Mouse (Mus musculus) gastrocnemius, postnatal 14 days (tissue): ENCODE measurements around the gene Togaram2. TPM values are rescaled to one million over a fixed set of nuclear protein-coding genes. Genes with fewer than 3 reads are reported as not detected.
"Not testable (repeated sequence)": the region's sequence is repeated elsewhere in the genome, so short reads cannot be mapped to it uniquely, and the experiment has no call there.

Experiments
- DNase-seq: peaks from one replicate; pipeline ENCODE4 v3.0.0; 2021; ENCODE audit warnings: mixed read lengths
- intact Hi-C: fragments of 180-260 bp; cut with DNase I; formaldehyde crosslinking; loops from one replicate; pipeline ENCODE4 v1.15.1; 2025; ENCODE audit warnings: low total_unique reads
- long read RNA-seq, 2 experiments: library from polyadenylated mRNA; stranded (forward); transcript quantifications; one replicate each; pipeline ENCODE4 v2.0.0; 2021
- total RNA-seq, 2 experiments: library from RNA; stranded (reverse); gene quantifications; 2 replicates each; pipeline ENCODE4 v1.2.3; 2021

Togaram2 gene
- total RNA-seq = 1 to 10 TPM in 1 of 2 experiments, under 1 TPM in 1; 0.82 to 1.1 TPM
- long read RNA-seq, experiment 1, partial matches to known transcripts = 0 of 2 reads
- long read RNA-seq, experiment 1, other reads (novel, unspliced or antisense) = 2 of 2 reads
- long read RNA-seq, experiment 2 = 0 reads

- intact Hi-C loops = no loop called here
- DNase-seq = no peak
Measured at GRCm38 (mm10) chr17:71673092-71673491, at the start of gene Togaram2. TSS of gene Togaram2 (plus strand) at chr17:71673261.

GRCm38 (mm10) chr17:71631806-71632205 lies 41.3 kb upstream of the Togaram2 start:
- intact Hi-C loops = no loop called here
- no peak for DNase-seq

DNA sequence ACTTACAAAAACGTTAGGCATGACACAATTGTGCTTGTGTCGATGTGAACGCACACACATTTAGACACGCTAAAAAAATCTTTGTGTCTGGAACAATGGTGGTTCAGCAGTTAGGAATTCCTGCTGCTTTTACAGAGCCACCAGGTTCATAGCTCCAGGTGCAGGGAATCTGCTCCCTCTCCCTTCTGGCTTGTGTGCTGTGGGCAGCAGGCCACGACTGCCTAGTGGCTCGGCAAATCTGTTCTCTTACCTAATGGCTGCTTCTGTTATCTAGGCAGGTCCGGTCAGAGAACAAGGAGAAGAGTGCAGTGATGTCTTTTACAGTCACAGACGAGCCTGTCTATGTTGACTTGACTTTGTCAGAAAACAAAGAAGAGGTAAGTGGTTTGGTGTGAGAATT lies 39.7 kb upstream of the Togaram2 start:
- DNase-seq = no peak
- intact Hi-C loops = no loop called here

- DNase-seq = no peak
- intact Hi-C loops = no loop called here
Measured at GRCm38 (mm10) chr17:71636786-71637185, 36.3 kb upstream of the Togaram2 start.

DNA sequence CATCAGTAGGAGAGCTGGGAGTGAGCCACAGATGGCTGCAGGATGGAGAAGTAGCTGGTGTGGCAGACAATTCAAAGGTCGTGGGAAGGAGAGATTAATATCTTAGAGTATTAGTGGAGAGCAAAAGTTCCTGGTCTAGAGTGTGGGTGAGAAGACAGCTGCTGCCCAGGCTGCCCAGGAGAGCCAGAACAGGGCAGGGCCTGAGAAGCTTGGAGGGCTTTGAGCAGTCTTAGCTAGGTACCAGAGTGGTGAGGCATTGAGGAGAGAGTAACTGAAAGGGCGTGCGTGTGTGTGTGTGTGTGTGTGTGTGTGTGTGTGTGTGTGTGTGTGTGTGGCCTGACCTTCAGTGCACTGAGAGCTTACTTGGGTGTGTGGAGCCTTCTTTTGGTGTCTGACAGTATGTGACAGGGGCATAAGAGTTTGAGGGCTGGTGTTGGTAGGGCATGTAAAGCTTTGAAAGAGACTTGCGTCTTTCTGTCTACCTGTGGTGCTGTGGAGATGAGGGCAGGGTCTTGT lies 35.3 kb upstream of the Togaram2 start:
- no peak for DNase-seq
- intact Hi-C loops = no loop called here

DNA sequence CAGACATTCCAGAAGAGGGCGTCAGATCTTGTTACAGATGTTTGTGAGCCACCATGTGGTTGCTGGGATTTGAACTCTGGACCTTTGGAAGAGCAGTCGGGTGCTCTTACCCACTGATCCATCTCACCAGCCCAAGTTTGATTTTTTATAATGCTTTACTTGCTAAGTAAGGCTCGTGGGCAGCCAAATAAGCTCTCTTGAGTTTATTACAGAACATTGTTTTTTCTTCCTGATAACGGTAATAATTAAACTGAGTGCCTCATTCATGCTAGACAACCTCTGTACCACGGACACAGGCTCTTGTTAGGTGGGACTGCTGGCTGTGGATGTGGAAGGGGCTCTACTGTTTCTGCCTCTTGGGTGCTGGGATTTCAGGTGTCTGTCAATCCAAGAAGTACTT lies 34.0 kb upstream of the Togaram2 start:
- DNase-seq, intact Hi-C loops: not testable (repeated sequence)

- no peak for DNase-seq
- intact Hi-C loops = no loop called here
Measured at GRCm38 (mm10) chr17:71640421-71641085, 32.5 kb upstream of the Togaram2 start.

DNA sequence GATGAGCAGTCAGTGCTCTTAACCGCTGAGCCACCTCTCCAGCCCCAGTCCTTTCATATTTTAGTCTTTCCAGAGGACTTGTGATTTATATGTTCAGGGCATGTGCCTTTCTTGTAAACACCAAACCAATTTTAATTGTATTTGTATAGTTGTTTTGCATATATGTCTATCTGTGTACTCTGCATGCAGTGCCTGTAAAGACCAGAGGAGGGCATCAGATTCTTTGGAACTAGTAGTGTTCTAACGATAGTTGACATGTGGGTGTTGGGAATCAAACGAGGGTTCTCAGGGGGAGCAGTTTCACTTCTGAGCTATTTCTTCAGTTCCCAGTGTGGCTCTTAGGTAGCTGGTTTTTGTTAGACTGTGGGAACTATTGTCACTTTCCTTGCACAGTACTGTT lies 30.9 kb upstream of the Togaram2 start:
- intact Hi-C loops = no loop called here
- DNase-seq = no peak

DNA sequence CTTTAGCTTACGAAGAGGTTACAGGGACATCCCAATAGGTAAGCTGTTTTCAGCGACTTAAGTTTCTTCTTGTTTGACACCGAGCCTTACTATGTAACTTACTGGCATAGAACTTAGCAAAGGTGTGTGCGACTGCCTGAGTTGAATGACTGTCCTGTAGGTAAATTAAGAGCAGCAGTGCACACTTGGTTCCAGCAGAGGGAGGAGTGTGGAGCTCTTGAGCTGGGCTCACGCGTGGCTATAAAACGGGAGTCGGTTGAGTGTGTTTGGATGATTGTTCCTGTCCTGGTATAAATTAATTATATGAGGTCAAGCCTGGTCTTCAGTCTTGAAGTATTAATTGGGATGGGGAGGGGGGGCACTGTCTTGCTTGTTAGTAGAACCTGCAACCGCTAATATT lies 23.1 kb upstream of the Togaram2 start:
- DNase-seq = no peak
- intact Hi-C loops = no loop called here

DNA sequence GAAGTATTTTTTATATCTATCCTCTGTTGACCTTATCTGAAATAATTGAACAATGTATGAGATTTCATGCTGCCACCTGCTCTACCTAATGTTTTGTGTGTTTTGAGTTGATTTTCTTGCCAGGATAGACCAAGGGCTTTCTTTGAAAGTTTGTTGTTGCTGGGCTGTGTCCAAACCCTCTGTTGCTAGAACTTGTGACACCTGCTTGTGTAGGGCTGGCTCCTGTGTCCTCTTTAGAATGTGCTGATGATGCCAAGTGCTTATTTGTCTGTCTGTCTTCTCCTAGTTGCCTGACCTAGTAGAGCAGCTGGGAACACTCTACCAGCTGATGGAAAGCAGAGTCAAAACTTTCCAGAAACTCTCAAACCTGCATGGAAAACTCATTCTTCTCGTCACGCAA lies 20.6 kb upstream of the Togaram2 start:
- no peak for DNase-seq
- intact Hi-C loops = no loop called here

GRCm38 (mm10) chr17:71652934-71653333 lies 20.1 kb upstream of the Togaram2 start:
- no peak for DNase-seq

GRCm38 (mm10) chr17:71657521-71657920 lies 15.5 kb upstream of the Togaram2 start:
- intact Hi-C loops = loop anchor here (5.0 kb wide), 1 partner anchor 90 kb away; no protein-coding TSS in a partner anchor
- DNase-seq = no peak

More at GRCm38 (mm10) chr17:71652934-71653333, 20.1 kb upstream of the Togaram2 start:
- intact Hi-C loops = no loop called here

DNA sequence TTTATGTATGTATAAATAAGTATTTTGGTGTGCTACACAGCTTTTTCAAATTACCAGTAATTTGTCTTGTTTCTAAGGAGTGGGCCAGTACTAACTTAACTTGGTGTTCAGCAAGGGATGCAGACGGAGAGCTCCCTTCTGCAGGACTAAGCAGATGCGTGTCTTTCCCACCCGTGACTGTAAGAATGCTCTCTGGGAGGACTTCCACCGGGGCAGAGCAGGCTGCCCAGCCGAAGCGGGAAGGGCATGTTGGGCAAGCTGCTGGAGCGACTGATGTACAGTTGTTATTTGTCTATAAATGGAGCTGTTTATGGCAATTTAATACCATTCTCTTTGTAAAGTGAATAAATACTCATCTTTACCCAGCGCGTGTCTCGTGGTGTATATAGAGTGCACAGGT lies 14.4 kb upstream of the Togaram2 start:
- no peak for DNase-seq
- intact Hi-C loops = loop anchor here (5.0 kb wide), 1 partner anchor 91 kb away; no protein-coding TSS in a partner anchor

GRCm38 (mm10) chr17:71660390-71660789 lies 12.7 kb upstream of the Togaram2 start:
- intact Hi-C loops = loop anchor here (5.0 kb wide), 1 partner anchor 212 kb away; no protein-coding TSS in a partner anchor
- DNase-seq = no peak

DNA sequence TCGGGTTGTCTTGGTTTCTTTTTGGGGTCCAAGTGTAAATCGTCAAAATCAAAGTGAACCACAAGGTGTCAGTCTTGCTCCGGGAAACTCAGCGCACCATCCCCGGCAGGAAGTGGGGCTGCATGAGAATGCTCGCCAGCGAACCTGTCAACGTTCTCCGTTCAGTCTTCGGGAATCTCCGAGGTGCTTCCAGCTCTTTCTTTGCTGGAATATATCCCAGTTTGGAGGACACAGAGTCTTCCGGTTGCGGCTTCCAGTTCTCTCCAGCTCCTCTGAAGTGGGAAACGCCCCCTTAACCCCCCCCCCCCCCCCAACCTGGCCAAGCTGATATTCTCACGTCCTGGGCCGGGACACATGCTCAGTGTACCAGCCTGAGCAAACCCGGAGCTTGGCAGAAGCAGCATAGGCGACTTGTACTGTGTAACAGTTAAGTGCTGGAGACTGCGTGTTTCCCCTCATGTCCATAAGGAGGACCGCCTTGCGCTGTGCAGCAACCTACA lies 10.3 kb upstream of the Togaram2 start:
- peak; percentile 69 for DNase-seq
- intact Hi-C loops = loop anchor here (5.0 kb wide), 1 partner anchor 210 kb away; no protein-coding TSS in a partner anchor

DNA sequence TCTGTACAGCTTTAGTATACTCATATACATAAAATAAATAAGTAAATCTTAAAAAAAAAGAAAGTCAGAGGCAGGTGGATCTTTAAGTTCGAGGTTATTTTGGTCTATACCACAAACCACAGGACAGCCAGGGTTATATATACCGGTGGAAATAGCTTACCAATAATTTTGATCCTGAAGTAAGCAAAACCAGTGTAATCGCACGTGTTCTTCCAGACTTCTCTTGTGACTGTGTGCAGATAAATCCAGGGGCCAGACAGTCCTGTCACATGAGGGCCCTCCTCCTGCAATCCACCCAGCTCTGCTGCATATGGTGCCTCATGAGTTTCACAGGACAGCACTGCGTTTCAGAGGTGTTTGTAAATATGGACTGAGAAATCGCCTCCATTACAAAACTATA lies 9.6 kb upstream of the Togaram2 start:
- no peak for DNase-seq
- intact Hi-C loops = loop anchor here (5.0 kb wide), 1 partner anchor 209 kb away; no protein-coding TSS in a partner anchor

DNA sequence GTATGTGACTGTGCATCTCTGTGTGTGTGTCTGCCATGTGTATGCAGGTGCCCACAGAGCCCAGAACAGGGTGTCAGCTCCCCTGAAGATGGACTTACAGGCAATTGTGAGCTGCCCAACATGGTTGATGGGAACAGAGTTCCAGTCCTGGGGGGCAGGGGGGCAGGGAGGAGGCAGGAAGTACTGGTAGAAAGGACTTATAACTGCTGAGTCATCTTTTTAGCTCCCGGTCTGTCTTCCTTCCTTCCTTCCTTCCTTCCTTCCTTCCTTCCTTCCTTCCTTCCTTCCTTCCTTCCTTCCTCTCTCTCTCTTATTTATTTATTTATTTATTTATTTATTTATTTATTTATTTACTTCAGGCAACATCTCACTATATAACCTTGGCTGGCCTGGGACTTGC lies 8.9 kb upstream of the Togaram2 start:
- DNase-seq = no peak
- intact Hi-C loops = loop anchor here (5.0 kb wide), 1 partner anchor 208 kb away; no protein-coding TSS in a partner anchor

DNA sequence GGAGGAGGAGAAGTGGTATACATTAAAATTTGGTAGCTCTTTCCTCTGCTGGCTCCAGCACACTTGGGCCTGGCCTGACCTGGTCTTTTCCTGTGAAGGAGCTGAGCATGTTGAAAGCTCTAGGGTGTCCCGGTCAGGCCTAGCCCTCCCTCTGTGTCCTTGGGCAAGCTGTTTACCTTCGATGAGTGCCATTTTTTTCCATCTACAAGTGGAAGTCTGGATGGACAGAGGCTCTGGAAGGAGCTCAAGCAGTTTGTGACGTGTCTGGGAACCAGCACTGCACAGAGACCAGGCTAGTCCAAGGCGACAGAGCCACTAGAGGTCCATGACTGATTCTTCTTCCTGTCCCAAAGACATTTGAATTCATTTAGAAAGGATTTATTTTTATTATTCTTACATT lies 7.9 kb upstream of the Togaram2 start:
- intact Hi-C loops = no loop called here
- no peak for DNase-seq

DNA sequence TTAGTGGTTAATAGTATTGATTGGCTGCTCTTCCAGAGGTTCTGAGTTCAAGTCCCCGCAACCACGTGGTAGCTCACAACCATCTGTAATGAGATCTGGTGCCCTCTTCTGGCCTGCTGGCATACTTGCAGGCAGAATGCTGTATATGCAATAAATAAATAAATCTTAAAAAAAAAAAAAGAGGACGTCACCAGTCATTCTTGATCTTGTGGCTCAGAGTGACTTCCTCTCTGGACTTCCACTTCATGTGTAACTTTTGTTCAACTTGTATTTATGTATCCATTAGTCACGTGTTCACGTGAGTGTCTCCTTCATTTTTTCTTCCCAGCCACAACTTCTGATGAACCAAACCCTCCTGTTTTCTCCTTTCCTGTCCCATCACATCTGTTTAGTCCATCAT lies 3.5 kb upstream of the Togaram2 start:
- intact Hi-C loops = no loop called here
- DNase-seq = no peak

DNA sequence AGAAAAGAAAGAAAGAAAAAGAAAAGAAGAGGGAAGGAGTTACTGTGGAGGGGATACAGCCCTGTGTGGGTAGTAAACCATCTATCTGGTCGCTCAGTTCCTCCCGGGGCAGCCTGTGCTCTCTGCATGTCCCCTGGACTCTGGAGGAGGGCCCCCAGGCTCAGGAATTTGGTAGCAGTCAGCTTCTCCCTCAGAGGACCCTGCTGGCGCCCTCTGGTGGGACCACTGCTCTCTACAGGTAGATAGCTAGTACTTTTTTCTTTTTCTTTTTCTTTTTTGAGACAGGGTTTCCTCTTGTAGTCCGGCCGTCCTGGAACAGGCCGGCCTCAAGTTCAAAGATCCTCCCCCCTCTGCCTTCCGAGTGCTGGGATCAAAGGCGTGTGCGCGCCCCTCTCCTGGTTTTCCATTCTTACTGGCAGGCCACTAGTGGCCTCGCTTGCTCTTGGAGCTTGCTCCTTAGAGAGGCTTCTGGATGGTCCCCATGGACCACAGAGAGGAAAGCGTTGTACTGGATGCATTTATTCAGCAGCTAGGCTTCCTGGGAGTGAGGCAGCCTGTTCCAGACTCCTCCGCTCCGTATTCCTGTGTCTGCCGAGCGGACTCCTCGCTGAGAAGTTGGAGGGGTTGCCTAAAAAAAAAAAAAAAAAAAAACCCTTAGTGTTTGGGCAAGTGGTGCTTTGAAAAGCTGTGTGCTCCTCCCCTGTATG lies 1.1 kb upstream of the Togaram2 start:
- intact Hi-C loops = no loop called here
- DNase-seq = peak; percentile 58
